Mouse (Mus musculus) liver, postnatal 0 days (tissue): ENCODE measurements around the gene Gng10. TPM values are rescaled to one million over a fixed set of nuclear protein-coding genes. Genes with fewer than 3 reads are reported as not detected.

Source experiments
- ATAC-seq: fragments of 200-750 bp; cut with Nextera tagmentation; 2 replicates; pipeline ENCODE4 v1.8.0; 2017; ENCODE audit warnings: mild to moderate bottlenecking, moderate library complexity
- DNase-seq: peaks from one replicate; pipeline ENCODE4 v3.0.0-alpha.2; 2016
- H3K27ac ChIP-seq: fragments of 300-500 bp; sonication (generic); 2 replicates; pipeline ENCODE4 v1.5.1; 2014; ENCODE audit warnings: antibody characterized with exemption, moderate library complexity, mild to moderate bottlenecking, low read depth
- H3K27me3 ChIP-seq: fragments of 300-500 bp; sonication (generic); 2 replicates; pipeline ENCODE4 v1.6.1; 2014; ENCODE audit warnings: low read length, control low read depth, mixed read lengths; ENCODE audit not compliant: insufficient read depth
- H3K36me3 ChIP-seq: fragments of 300-500 bp; sonication (generic); replicated peaks from 2 replicates; pipeline ENCODE4 v1.6.1; 2014; ENCODE audit warnings: mild to moderate bottlenecking, control low read depth, low read length, moderate library complexity, mixed read lengths; ENCODE audit not compliant: insufficient read depth
- H3K4me1 ChIP-seq: fragments of 300-500 bp; sonication (generic); 2 replicates; pipeline ENCODE4 v1.6.1; 2014; ENCODE audit warnings: antibody characterized with exemption, mild to moderate bottlenecking, control low read depth; ENCODE audit not compliant: insufficient read depth
- H3K4me2 ChIP-seq: fragments of 300-500 bp; sonication (generic); 2 replicates; pipeline ENCODE4 v1.6.1; 2014; ENCODE audit warnings: low read depth, mild to moderate bottlenecking, low read length, moderate library complexity, mixed read lengths
- H3K4me3 ChIP-seq: fragments of 300-500 bp; sonication (generic); 2 replicates; pipeline ENCODE4 v1.5.1; 2014; ENCODE audit warnings: low read depth, low read length
- H3K9ac ChIP-seq: fragments of 300-500 bp; sonication (generic); replicated peaks from 2 replicates; pipeline ENCODE4 v1.6.1; 2014; ENCODE audit warnings: mild to moderate bottlenecking, moderate library complexity
- H3K9me3 ChIP-seq: fragments of 300-500 bp; sonication (generic); 2 replicates; pipeline ENCODE4 v1.6.1; 2016; ENCODE audit warnings: mild to moderate bottlenecking, control low read depth, low read length, mixed read lengths
- CTCF ChIP-seq: sonication (generic); IDR thresholded peaks from 2 replicates; pipeline ENCODE4 v1.5.1; 2016; ENCODE audit warnings: antibody characterized with exemption, low read depth
- EP300 ChIP-seq: IDR thresholded peaks from 2 replicates; pipeline ENCODE4 v1.6.1; 2016; ENCODE audit warnings: antibody characterized with exemption, low read depth, mild to moderate bottlenecking
- WGBS: fragments of 180-500 bp; shearing (Covaris S2); extraction: QIAGEN DNeasy Blood & Tissue Kit; methylation state at CpG from one replicate; pipeline ENCODE4 v1.1.7; 2014; ENCODE audit not compliant: insufficient replicate concordance; 5-methylcytosine and 5-hydroxymethylcytosine counted together
- polyA plus RNA-seq: library from polyadenylated mRNA; unstranded; fragments of >200 nt; fragmentation: Nextera tagmentation; extraction: Ambion mirVana; gene quantifications from 2 replicates; pipeline ENCODE4 v1.2.1, GENCODE M21; 2015

Gene Gng10
- polyA plus RNA-seq, 1 experiment from 2014 or later, result 16.2 TPM

DNA sequence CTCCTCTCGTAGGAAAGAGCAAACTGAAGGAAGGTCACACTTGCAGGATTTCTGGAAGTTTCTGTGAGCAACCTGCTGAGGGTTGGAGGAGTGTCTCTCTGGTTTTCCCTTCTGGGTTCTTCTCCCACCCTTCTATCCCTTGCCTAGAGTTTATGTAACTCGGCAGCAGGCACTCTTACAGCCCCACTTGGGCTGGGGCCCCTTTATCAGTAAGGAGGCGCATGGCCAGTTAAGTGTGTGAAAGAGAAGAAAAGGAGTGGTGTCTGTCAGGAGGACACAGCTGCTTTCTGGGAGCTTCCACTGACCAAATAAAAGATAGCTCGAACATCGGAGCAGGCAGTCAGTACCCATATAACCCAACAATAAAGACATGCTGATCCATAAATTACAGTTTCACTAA lies 42.7 kb upstream of the Gng10 start:
- H3K27me3 ChIP-seq, result no peaks in the 10 kb centered on the region
- TF ChIP-seq EP300, result no peak
- TF ChIP-seq CTCF, result no peak
- peak overlapping the region; percentile 40; the same call in 1 of the 2 replicates for H3K4me2 ChIP-seq
- 53% methylated on average over 5 of the region's 5 CpGs for WGBS
- DNase-seq, result no peak
- no peak overlapping the region for H3K27ac ChIP-seq
- ATAC-seq, result no peak
- H3K9ac ChIP-seq, result no peak overlapping the region
- no peaks in the 10 kb centered on the region for H3K9me3 ChIP-seq
- H3K36me3 ChIP-seq, result no peaks in the 10 kb centered on the region
- no peak overlapping the region for H3K4me3 ChIP-seq
- peaks cover 28% of the 10 kb centered on the region for H3K4me1 ChIP-seq

DNA sequence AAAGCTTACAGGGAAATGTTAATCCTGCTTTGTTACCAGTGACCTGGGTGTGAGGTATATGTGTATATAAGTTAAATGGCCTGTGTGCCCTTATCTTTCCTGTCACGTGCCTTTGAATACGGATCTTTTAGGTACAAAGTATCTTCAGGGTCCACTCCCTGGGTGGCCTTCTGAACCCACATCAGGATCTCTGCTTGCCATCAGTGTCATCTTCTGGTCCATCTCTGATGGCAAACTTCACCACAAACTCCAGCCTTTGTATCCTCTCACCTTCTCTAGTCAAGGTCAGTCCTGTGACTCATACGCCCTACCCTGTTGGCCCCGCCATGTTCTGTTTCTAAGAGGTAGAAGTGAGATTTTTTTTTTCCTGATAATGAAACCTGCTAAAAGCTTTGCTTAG lies 40.1 kb upstream of the Gng10 start, which contains the start of gene Dnajc25:
TSS of gene Dnajc25 (plus strand) at position 301 of the 400 bp plus-strand sequence.
- Histone ChIP-seq H3K27me3 (no peaks in the 10 kb centered on the region), H3K27ac (no peak within 1 kb of the TSS), H3K4me3 (no peak within 1 kb of the TSS), H3K9me3 (no peaks in the 10 kb centered on the region), H3K4me2 (no peak within 1 kb of the TSS), H3K4me1 (peaks cover 22% of the 10 kb centered on the region), H3K36me3 (no peaks in the 10 kb centered on the region), H3K9ac (no peak within 1 kb of the TSS)
- DNase-seq (no peak), ATAC-seq (no peak)
- TF ChIP-seq CTCF (no peak), EP300 (no peak)
- 57% methylated on average over 4 of the region's 4 CpGs for WGBS

DNA sequence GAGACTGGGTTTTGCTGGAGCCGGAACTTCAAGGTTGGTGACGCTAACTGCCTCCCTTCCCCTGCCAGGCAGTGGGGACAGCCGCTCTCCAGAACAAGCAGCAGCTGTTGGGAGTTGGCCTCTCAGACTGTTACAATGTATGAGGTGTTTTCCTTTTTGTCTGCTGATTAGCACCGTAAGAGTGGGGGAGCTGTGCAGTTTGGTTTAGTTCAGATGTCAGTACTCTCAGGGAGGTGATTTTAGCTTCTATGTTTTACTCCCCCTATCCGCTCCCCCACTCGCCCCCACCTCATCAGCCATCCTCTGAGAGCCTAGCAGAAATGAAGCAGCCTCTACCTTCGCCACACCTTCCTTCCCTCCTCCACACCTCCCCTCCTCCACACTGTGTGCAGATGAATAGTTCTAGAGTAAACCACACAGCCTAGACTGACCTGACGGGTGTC lies 39.6 kb upstream of the Gng10 start:
- H3K27me3 ChIP-seq, result no peaks in the 10 kb centered on the region
- no peak overlapping the region for H3K9ac ChIP-seq
- peaks cover 22% of the 10 kb centered on the region for H3K4me1 ChIP-seq
- H3K4me3 ChIP-seq, result no peak overlapping the region
- no peaks in the 10 kb centered on the region for H3K9me3 ChIP-seq
- no peak for ATAC-seq
- H3K4me2 ChIP-seq, result no peak overlapping the region
- DNase-seq, result no peak
- TF ChIP-seq EP300 (no peak), CTCF (no peak)
- WGBS, result 60% methylated on average over 8 of the region's 8 CpGs
- H3K36me3 ChIP-seq, result no peaks in the 10 kb centered on the region
- H3K27ac ChIP-seq, result no peak overlapping the region

DNA sequence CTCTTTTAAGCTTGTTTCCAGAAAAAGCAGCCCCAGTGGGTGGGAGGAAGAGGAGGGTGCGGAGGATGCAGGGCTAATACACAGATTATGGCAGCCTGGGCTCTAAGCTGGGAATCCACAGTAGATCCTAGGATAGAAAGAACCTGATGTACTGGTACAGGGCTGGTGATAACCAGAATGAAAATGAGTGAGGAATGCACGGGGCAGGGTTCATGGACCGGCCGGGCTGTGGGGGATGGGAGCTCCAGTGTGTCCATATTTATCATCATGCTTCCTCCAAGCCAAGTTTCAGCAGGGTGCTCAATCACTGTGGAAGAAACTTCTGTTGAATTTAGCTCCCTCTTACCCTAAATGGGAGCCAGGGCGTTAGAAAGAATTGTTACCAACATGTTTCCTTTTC lies 37.8 kb upstream of the Gng10 start:
- Histone ChIP-seq H3K9ac (no peak overlapping the region), H3K27ac (no peak overlapping the region), H3K4me1 (peaks cover 12% of the 10 kb centered on the region), H3K4me3 (no peak overlapping the region), H3K27me3 (no peaks in the 10 kb centered on the region), H3K9me3 (no peaks in the 10 kb centered on the region), H3K4me2 (no peak overlapping the region), H3K36me3 (no peaks in the 10 kb centered on the region)
- peak; percentile 42 for DNase-seq
- no peak for ATAC-seq
- WGBS, result 64% methylated on average over 5 of the region's 5 CpGs
- TF ChIP-seq EP300 (no peak), CTCF (no peak)

DNA sequence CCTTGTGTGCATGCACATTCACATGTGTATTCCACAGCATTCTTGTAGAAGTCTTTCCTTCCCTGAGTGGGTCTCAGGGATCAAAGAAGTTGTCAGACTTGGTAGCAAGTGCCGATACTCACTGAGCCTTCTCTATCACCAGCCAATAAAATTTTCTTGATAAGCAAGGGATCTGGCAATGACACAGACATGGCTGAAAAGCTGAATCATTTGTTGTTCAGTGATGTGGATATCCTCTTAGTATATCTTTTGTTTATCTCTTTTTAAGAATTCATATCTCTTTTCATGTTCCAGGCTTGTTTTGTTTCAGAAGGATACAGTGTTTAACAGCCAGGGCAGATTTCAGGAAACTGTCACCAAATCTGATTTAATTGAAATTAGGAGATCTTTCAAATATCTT lies 36.2 kb upstream of the Gng10 start:
- TF ChIP-seq CTCF (no peak), EP300 (no peak)
- 69% methylated on average over 1 of the region's 1 CpGs for WGBS
- H3K4me2 ChIP-seq, result no peak overlapping the region
- no peaks in the 10 kb centered on the region for H3K27me3 ChIP-seq
- H3K4me1 ChIP-seq, result peaks cover 6% of the 10 kb centered on the region; the same call in 1 of the 2 replicates
- H3K27ac ChIP-seq, result no peak overlapping the region
- DNase-seq (no peak), ATAC-seq (no peak)
- no peak overlapping the region for H3K4me3 ChIP-seq
- no peaks in the 10 kb centered on the region for H3K9me3 ChIP-seq
- H3K9ac ChIP-seq, result no peak overlapping the region
- no peaks in the 10 kb centered on the region for H3K36me3 ChIP-seq

DNA sequence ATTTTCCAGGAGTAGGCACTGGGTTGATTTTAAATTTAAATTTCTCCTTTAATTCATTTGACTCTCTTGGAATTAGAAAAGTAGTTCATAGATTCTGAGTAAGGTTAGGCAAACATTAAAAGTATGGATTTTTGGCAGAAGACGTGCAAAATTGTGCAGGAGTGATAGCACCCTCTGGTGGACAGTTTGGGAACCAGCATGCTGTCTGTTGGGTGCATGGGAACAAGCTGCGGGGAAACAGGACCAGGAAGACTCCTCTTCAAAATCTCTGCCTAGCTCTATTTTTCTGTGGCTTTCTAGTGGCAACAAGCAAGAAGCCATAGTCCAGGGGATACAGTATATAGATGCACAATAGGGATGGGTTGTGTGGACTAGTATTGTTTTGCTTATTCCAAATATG lies 35.2 kb upstream of the Gng10 start:
- H3K4me2 ChIP-seq, result no peak overlapping the region
- TF ChIP-seq EP300, result no peak
- TF ChIP-seq CTCF, result peak; percentile 95
- no peak overlapping the region for H3K27ac ChIP-seq
- no peaks in the 10 kb centered on the region for H3K27me3 ChIP-seq
- H3K4me3 ChIP-seq, result no peak overlapping the region
- no peak overlapping the region for H3K9ac ChIP-seq
- DNase-seq, result peak; percentile 78
- H3K36me3 ChIP-seq, result no peaks in the 10 kb centered on the region
- H3K9me3 ChIP-seq, result no peaks in the 10 kb centered on the region
- WGBS, result 3% methylated on average over 2 of the region's 2 CpGs
- no peak for ATAC-seq
- peaks cover 15% of the 10 kb centered on the region for H3K4me1 ChIP-seq

DNA sequence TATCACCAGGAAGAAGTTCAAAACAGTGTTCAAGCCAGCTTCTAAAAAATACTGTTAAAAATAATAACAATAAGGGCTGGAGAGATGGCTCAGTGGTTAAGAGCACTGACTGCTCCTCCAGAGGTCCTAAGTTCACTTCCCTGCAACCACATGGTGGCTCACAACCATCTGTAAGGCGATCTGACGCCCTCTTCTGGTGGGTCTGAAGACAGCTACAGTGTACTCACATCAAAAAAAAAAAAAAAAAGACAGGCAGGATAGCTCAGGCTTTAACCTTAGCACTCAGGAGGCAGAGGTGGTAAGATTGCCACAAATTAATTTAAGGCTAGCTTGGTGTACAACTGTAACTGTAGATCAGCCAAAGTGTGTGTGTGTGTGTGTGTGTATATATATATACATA lies 34.3 kb upstream of the Gng10 start:
- WGBS, result 3% methylated on average over 2 of the region's 2 CpGs
- Histone ChIP-seq H3K9ac (no peak overlapping the region), H3K27me3 (no peaks in the 10 kb centered on the region), H3K36me3 (no peaks in the 10 kb centered on the region), H3K27ac (no peak overlapping the region), H3K4me1 (peaks cover 16% of the 10 kb centered on the region), H3K4me3 (no peak overlapping the region), H3K9me3 (no peaks in the 10 kb centered on the region), H3K4me2 (no peak overlapping the region)
- TF ChIP-seq EP300 (no peak), CTCF (peak; percentile 69)
- ATAC-seq (no peak), DNase-seq (peak; percentile 59)
